Mouse (Mus musculus) urinary bladder, postnatal 14 days (tissue): ENCODE data around the gene Fcrla.
"Not testable (repeated sequence)": the region's sequence is repeated elsewhere in the genome, so short reads cannot be mapped to it uniquely, and the experiment has no call there.

Source experiments
- DNase-seq: peaks from one replicate; pipeline ENCODE4 v3.0.0; 2021; ENCODE audit warnings: low spot score

Gene Fcrla

DNA sequence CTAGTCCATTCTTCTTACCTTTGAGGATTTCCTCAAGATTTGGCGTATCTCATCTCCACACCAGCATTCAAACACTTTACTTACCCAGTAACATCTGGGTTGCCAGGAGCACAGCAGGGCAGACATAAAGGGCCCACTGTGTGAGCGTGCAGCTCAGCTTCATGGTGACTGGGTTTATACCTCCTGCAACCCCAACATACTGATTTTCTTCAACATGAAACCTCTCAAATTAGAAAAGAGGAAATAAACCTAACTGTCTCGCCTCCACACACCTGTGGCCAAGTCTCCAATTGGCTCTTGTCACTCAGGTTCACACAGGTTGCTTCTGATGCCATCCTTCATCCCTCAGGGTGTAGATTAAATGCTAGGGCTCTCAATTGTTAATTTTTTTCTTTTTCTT, at the start of gene Fcrla:
TSS of gene Fcrla (minus strand) at position 206 of the 400 bp plus-strand sequence.
- no peak for DNase-seq

DNA sequence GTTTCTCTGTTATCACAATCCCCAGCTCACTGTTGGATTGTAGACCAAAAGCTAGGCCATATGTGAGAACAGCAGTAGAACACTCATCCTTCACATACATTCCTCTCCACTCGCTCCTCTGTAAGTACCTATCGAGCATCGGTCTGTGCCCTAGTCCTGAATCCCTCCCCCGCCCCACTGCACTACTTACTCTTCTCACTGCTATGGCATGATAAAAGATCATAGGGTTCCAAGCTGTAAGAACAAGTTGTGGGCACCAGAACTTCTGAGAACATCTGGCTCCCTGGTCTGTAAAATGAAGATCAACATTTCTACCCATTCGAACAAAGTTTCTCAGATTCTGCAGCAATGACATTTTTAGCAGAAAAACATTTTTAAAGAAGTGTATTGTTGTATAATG, 49.1 kb upstream of the Fcrla start, which contains the start of gene Fcgr2b:
TSS of gene Fcgr2b (minus strand) at position 101 of the 400 bp plus-strand sequence.
- no peak for DNase-seq

DNA sequence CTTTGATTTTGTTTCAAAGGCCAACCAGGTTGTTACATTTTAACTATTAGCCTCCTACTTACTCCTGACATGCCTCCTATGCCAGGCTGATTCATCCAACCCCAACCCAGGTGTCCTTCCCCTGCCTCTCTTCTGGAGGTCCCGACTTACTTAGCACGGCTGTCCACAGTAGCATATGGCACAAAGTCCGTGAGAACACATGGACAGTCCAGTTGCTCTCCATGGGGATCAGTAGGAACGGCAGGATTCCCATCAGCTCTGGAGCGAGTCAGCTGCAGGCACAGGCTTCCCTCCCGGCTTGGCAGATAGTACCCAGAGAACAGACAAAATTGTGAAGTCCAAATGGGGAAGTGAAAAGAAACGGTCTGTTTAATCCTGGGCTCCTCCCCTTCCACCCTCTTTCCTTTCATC, 48.4 kb upstream of the Fcrla start:
- no peak for DNase-seq

DNA sequence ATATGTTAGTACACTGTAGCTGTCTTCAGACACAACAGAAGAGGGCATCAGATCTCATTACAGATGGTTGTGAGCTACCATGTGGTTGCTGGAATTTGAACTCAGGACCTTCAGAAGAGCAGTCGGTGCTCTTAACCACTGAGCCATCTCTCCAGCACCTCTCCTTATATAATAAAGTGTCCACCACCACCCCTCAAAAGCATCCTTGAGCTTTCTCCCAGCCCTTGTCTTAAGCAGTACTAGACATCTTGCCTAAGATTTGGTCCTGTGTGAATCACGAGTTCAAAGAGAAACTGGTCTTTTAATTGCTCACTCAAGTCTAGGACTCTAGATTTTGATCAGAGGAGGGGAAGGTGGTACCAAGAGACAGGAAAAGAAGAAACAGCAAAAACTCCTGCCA, 48.0 kb upstream of the Fcrla start:
- not testable (repeated sequence) for DNase-seq

DNA sequence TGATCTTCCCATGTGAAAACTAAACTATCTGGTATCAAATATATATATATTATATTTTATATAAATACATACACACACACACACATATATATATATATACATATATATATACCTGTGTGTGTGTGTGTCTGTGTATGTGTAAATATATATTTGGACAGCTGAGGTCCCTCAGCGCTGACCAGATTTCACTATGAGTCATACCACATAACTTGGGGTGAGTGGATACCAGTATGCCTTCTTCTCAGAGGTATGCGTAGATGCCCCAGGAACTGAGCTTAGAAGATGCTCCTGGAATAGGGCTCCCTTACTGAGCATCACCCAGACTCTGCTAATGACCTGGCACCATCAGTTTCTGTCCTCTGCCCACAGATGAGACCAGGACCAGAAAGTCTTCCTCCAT, 47.4 kb upstream of the Fcrla start:
- no peak for DNase-seq

DNA sequence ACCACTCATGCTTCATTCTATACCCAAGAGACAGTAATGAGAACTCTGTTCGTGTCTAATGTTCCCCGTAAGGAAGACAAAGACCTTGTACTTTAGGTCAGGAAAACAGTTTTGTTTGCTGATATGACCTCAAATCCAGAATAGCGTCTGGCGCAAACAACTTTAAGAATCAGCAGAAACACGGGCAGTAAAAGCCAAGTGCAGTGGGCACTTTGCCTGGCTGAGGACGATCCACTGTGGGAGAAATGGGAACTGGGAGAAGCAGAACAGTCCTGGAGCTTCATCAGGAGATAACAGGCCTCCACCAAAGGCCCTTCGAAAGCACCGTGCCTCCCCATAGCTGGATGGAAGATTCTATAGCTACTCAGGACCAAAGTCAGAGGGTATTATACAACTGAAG, 46.8 kb upstream of the Fcrla start:
- no peak for DNase-seq

DNA sequence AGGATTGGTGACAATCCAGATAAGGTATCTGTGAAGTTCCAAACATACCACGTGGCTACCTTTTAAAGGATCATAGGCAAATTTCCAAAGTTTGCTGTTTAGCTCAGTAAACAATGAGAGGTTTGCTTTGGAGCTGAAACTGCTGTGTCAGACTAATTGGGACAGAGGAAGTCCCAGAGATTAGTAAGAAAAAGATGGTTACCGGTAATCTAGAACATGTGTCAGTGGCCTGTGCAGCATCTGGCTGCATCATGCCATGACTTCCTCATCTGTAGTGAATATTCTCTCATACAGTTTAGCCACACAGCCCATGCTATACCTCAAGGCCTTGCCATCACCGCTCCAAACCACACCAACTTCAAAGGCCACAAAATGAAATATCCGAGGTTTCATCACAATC, 45.6 kb upstream of the Fcrla start:
- DNase-seq = no peak

DNA sequence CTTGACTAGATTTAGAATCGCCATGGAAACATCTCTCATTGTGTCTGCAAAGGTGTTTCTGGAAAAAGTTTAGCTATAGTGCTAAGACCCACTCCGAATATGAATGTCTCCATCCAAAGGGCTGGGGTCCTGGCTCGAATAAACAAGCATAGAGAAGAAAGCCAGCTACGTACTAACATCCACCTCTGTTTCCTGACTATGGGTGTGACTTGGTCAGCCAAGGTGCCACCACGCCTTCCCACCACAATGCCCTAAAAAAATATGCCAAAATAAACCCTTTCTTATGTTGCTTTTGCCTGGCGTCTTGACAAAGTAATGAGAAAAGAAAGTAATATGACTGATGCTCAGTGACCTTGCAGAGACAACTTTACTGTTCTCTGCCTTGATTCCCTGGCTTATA, 45.1 kb upstream of the Fcrla start:
- DNase-seq = no peak

DNA sequence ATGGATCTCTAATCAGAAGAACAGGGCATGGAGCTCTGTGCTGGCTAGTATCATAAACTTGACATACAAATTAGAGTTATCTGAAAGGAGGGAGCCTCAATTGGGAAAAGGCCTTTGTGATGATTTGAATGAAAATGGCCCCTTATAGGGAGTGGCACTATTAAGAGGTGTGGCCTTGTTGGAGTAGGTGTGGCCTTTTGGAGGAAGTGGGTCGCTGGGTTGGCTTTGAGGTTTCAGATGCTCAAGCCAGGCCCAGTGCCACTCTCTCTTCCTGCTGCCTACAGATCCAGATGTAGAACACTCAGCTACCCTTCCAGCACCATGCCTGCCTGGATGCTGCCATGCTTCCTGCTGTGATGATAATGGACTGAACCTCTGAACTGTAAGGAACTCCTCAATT, 41.2 kb upstream of the Fcrla start:
- DNase-seq = no peak

DNA sequence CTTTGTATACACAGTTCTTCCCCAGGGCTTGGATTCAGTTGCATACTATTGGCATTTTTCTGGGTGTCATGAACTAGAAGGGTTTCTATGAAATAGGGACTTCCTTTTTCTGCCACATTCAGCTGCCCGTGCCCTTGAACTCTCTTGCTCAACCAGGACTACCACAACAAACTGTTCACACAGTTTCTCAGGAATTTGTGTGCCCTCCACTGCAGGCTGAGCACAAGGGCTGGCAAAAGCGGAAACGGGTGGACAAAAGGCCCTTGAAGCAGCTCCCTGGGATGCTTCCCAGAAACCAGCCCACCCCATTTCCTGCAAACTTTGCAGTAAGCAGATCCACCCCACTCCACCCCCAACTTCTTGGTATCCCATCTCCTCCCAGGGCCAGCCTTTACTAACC, 40.2 kb upstream of the Fcrla start:
- DNase-seq = no peak

DNA sequence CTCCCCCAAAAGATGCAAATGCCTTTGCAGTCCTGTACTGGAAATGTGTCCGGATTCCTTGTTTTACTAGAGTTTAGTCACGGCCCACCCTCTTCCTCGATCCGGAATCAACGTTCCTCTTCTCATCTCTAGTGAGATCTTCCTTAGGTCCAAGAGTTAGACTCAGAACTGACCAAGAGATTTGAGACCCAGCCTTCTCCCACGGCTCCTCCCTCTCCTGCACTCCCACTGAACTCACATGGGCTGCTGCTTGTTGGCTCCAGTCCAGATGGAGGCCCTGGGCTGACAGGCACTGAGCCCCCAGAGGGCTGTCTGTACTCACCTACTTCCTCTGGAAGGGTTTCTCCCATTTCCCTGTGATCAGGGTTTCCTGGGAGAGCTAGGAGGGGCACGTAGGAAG, 35.7 kb upstream of the Fcrla start:
- no peak for DNase-seq

DNA sequence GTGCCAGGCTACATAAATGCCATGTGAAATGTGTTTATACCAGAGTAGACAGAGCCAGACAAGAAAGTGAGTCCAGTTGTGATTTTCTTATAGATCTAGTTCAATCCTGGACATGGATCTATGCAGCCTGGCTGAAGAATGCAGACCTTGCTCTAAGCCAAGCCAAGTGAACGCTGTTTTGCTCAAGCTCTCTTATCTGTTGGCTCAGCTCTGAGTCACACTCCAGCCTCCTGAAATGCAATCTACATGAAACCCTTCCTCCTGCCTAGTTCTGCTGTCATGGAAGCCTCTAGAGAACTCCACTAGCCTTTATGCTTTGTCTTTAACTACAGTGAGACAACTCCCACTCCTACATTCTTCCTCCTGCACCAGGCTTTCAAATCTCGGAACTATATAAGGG, 34.9 kb upstream of the Fcrla start:
- peak; percentile 10 for DNase-seq

DNA sequence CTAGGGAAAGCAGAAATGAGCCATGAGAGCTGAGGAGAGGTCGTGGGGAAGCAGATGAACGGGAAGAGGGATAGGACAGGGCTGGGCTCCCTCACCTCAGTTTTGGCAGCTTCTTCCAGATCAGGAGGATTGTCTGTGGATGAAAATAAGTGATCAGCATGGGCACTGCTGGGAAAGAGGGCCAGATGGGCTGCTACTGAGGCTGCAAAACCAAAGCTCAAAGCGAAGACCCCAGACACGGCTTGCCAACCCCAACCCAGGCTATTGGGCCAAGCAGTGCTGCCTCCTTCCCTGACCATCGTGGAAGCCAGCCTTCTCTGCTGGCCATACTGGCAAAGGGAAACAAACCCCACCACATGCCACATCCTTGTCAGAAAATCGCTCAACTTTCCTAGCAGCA, 33.7 kb upstream of the Fcrla start:
- DNase-seq = no peak

DNA sequence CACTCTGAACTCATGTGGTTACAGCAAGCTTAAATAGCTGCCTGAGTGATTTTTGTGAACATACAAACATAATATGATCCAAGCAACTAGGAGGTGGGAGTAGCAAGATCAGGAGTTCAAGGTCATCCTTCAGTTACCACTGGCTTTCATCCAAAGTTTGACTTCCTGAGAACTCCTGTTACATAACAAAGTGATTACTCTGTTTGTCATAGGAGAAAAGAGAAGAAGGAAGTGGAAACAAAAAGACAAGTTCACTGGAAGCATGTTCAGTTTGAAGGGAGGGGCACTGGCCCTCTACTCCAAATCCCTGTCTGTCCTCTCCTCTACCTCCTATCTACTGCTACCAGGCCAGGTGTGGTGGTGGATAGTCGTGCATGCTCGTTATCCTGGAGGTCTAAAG, 32.4 kb upstream of the Fcrla start:
- DNase-seq = no peak

DNA sequence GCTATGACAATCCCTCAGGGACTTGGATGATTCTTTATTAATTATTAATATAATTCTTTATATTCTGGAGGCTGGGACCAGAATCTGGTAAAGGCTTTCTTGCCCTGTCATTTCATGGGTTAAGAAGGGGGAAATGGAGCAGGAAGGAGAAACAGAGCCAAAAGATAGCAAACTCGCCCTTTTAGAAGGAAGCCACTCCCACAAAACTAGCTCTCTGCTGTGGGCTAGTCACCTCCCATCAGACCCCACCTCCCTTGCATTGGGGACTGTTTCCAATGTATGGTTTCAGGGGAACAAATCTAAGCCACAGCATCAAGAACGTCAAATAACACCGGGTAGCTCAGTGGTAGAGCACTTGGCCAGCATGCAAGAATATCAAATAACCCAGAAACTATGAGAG, 30.8 kb upstream of the Fcrla start:
- no peak for DNase-seq

DNA sequence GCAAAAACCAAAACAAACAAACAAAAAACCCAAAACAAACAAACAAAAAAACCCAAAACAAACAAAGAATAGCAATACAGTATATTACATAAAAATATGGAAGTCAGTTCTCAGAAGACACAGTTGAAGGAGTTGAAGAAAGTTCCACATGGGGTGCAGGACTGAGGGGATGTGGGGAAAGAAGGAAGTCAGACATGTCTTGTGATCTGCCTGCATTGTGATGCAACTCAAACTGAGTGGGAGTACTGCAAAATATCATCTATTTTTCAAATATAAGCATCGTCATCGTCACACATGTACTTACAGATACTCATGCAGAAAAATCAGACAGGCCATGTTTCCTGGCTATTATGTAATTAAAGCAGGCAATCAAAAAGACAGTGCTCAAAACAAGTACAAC, 25.8 kb upstream of the Fcrla start:
- DNase-seq = no peak

DNA sequence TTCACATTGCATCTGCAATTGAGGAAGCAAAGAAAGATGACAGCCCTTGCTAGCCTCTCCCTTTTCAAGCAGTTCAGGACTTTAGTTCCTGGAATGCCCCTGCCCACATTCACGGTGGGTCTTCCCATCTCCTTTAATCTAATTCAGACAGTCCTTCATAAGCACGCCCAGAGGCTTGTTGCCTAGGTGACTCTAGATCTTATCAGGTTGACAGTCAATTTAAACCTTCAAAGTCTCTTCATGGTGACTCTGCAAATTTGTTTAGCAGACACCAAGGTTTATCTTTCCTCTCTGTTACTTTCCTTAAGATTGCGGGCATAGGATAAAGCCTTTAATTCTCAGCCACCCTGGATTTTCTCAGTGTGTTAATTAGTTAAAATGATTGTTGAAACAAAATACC, 23.4 kb upstream of the Fcrla start:
- DNase-seq = no peak

DNA sequence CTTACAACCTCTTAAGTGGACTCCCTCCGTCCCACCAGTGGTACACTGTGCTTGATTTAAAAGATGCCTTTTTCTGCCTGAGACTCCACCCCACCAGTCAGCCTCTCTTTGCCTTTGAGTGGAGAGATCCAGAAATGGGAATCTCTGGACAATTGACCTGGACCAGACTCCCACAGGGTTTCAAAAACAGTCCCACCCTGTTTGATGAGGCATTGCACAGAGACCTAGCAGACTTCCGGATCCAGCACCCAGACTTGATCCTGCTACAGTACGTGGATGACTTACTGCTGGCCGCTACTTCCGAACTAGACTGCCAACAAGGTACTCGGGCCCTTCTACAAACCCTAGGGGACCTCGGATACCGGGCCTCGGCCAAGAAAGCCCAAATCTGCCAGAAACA, 17.5 kb upstream of the Fcrla start:
- DNase-seq = not testable (repeated sequence)

DNA sequence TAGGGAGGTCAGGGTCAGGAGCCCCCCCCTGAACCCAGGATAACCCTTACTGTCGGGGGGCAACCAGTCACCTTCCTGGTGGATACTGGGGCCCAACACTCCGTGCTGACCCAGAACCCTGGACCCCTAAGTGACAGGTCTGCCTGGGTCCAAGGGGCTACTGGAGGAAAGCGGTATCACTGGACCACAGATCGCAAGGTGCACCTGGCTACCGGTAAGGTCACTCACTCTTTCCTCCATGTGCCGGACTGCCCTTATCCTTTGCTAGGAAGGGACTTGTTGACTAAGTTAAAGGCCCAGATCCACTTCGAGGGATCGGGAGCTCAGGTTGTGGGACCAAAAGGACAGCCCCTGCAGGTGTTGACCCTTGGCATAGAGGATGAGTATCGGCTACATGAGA, 16.8 kb upstream of the Fcrla start:
- DNase-seq = not testable (repeated sequence)

DNA sequence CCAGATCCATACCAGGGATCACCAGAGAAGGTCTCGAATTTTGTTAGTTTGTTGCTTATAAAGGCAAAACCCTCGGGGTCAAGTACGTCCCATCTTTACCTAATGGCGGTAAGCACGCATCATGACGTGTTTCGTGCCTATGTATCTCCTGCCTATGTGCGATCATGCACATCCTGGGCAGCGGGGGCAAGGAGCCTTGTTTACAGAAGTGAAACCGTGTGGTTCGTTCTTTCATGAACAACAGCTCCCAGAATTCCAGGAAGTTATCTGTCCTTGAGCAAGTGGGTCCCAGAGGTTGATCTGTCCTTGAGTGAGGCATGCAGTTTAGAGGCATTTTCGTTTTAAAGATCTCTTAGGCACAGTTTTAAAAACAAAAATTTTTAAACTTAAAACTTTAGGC, 11.9 kb upstream of the Fcrla start:
- no peak for DNase-seq

DNA sequence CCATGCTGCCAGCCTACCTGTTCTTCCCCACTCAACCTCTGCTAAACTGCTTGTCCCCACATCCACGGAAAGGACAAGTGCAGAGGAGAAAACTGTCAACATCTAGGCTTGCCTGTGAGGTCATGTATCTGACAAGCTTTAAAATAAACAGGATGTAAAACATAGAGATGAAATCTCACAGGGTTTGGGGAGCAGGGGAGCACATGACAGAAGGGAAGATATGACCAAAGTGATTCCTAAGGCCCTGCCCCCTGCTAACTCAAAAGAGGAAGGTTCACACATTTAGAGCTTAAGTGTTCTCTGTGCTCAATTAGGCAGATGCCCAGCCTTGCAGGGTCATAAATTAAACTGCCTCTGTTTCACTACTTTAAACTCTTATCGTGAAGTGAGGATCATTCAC, 7.0 kb upstream of the Fcrla start:
- DNase-seq = no peak

DNA sequence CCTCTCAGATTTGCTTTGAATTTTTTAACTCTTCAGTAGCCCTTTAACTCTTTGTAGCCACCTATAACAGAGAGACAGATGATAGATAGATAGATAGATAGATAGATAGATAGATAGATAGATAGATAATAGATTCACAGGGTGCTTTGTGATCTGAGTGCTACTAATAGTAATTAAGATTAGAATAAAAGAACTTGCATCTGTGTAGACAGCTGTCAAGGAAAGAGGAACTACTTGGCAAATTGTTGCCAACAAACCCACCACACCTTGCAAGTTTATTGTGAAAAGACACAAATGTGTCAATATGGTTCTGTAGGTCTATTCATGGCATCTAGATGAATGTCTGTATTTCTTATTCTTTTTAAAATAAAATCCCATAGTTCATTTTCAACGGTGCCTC, 6.6 kb upstream of the Fcrla start:
- no peak for DNase-seq

DNA sequence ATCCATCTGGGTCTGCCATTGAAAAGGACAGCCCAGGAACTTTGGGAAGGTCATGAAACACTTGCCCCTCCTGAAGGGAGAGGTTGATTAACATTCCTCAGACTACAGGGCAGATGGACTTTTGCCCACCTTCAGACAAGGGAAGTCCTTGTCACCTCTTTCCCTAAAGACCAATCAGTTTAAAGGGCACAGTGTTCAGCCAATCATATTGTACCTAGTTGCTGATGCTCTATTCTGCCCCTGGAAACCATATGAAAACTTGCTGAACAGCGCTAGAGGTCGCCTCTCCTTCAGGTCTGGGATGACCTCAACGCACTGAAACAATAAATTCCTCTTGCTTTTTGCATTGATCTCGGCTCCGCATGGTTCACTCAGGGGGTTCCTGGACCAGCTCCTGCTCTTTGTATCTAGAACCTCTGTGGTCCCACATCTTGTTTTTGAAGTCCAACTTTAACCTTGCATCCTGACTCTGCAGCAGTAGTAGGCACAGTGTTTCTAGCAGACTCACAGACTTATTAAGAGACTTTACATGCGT, 6.1 kb upstream of the Fcrla start:
- DNase-seq = no peak

DNA sequence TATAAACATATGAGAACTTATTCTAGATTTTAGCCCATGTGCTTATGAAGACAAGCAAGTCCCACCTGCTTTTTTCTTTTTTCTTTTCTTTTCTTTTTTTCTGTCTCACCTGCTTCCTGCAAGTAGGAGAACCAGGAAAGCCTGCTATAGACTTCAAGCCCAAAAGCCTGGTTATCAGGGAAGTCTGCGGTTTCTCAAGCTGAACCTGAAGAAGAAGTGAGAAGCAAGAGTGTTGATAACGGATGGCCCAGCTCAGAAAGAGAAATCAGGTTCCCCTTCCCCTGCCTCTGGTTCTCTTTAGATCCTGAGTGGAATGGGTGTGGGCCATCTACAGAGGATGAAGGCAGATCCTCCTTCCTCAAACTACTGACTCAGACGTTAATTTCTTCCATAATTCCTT, 4.7 kb upstream of the Fcrla start:
- no peak for DNase-seq

DNA sequence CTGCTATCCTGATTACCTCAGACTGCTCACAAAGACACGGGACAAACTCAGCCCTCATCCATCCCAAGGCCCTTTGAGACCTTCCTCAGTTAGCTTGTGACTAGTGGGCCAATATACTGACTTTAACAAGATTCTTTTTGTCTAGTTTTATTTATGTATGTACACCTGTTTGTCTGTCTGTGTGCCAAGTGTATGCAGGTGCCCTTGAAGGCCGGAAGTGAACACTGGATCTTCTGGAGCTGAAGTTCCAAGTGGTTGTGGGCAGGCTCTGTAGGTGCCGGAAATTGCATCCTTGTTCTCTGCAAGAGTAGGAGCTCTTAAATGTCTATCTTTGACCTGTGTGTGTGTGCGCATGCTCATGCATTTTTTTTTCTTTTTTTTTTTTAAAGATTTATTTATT, 1.9 kb upstream of the Fcrla start:
- no peak for DNase-seq
